Mouse (Mus musculus) cerebellum, adult 9-10 months (tissue): ENCODE measurements at regions not wholly inside any gene's neighbourhood (a gene's known extent, or its start where the extent isn't known, plus 50 kb on each side); places are given as distances from the start of the nearest gene placed in this dataset.
A peak's percentile ranks its signal among the peaks of the same experiment; 100 is the strongest.

Experiments
- DNase-seq: peaks from one replicate; pipeline ENCODE4 v3.0.0; 2022

DNA sequence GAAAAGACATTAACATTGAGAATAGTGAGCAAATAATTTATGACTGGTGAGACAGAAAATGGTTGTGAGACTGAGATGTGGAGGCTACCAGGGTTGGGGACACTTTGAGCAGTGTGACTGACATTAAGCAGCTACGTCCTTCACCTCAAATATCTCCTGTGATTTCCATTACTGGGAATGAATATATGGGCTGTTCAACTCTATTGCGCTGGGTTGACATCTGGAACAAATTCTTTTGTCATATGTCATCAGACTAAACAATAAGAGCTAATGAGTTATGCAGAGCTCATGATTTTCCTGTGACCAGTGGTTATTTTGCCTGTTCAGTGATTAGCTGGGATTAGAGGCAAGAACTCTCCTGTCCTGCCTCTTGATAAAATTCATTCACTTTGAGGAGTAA lies 593.9 kb upstream of the Castor2 start:
- no peak for DNase-seq

DNA sequence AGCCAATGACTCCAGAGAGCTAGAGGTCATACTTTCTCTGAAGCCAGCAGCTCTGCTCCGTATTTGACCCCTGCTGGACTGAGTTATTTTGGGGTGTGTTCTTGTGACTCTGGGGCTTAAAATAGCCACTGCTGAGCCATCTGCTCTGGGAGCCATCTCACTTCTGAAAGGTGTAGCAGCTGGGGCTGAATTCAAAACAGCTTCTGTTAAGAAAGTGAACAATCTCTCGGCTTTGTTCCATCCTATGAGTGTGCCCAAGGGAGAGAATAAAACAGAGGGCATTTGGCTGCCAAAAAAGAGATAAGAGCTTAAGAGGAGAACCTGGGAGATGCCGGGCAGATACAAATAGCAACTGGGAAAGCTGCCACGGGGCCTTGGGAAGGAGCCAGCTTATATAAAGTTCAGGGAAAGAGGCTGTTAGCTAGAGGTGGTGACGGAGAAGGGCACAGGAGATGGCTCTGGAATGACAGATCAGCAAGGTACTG lies 611.7 kb upstream of the Castor2 start:
- DNase-seq: peak; percentile 93

DNA sequence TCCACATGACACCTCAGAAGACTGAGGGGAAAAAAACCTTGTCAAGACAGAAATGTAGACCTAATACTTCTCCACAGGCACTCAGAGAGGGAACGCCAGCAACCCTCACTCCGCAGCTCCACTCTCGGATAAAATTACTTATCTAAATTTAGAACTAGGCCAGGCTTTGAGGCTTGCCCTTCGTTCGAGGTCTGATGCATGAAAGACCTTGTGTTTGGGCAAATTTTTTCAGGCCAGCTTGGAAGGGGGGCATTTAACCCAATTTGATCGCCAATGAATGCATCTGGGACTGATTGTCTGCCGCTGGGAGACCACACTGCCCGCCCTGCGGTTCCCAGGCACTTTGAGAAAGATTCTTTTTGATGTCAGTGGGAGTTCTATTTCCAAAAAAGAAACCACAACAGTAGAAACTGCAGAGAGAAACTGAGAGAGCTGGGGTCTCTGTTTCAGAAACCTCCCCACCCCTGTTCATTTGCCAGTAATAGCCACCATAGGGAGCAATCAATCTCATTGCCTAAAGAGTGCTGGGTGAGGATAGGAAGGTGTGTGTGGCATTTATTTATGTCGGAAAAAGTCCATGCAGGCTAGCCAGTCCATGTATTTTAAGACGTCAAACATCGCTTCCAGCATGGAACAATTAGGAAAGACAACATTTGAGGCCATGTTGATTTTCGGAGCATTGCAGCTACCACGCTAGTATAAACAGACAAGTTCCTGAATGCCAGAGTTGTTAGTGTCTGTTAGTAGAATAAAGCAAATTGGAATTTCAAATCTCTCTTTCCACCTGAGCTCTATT lies 617.0 kb upstream of the Castor2 start:
- DNase-seq: peak; percentile 39

DNA sequence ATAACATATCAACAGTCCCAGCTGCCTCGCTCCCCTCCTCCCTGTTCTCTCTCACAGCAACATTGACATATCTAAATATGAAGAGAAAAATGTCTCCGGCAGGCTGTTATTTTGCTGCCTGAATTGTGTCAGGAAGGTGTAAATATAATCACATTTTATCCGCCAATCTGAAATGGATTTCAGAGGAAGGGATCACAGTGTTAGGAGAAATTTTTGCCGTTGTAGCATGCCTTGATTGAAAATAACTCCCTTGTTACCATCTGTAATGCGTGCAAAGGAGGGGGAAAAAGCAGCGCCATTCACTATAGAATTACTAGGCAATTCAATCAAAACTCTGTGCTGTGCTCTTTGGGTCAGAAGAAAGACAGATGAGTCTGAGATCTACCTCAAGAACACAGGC lies 620.3 kb upstream of the Castor2 start:
- DNase-seq: no peak

DNA sequence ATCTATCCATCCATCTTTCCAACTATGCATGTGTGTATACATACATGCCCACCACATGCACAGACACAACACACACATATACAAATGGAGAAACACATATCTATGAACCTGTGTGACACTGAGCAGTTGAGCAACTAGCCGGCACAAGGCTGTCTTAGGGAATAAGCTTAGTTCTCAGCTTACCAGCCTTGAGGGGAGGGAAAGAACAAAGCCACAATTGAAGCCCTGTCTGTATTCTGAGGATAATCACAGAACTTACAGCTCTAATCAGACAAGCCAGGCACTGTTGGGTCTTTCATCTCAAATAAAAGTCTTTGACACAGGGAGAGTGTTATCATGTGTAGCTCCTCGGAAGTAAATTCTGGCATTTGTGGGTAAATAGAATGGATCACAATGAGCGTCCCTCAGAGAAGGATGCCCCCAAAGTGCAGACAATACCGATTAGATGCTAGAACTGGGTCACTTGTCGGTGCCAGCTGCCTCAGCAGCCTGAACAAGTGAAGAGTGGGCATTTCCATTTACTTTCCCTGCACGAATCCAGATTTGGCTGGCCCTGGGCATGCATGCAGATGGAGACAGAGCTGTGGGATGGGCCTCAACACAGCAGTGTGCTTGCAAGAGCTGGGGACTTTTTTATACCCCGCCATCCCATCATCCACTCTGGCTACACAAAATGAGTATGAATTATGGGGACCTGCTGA lies 646.0 kb upstream of the Castor2 start:
- peak; percentile 55 for DNase-seq

DNA sequence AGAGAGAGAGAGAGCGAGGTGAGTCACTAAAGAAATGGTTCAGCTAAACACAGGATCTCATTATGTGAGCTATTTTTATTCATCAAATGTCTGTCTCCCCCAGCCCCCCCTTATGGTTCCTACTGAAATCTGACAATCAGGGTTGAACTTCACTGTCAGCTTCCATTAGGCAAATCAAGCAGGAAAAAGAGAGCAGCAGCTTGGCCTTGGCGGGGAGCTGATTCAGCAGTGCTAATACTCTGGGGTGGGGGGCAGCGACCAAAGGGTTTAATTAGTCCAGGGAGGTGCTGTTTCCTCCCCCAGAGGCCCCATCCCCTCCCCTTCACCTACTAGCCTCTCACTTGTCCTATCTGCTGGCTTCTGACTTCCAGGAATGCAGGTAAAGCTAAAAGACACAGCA lies 649.6 kb upstream of the Castor2 start:
- no peak for DNase-seq

DNA sequence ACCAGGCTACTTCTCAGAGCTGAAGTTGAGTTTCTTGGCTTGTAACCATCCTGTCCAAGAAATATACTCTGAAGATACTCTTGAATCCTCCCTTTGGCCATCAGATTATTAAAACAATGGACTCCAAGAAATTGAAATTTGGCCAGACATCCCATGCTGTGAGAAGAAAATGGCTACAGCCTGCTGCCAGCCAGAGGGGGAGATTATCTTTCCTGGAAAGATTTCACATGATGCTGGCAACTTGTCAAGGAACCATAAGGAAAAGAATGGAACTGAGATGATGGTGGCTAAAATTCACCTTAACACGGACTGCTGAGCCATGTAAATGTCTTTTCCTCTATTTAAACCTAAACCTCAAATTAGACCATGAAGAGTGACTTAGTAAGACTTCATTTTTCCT lies 698.7 kb upstream of the Castor2 start:
- DNase-seq: peak; percentile 60

DNA sequence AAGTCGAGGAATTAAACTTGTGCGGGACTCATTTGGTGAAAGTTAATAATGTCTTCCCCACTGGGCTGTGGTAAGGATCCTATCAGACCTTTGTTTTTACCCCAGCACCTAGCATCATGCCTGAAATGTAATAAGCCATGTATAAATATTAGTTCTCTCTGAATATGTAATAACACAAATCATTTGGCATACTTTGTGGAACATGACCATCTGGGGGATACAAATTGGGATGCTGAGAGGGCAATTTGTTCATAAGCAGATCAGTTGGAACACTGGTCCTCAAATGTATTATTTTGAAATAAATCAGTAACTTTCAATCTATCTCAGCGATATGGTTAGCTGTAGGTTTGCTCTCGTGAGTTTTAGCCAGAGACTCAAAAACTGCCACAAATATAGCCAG lies 709.6 kb upstream of the Castor2 start:
- DNase-seq: no peak

DNA sequence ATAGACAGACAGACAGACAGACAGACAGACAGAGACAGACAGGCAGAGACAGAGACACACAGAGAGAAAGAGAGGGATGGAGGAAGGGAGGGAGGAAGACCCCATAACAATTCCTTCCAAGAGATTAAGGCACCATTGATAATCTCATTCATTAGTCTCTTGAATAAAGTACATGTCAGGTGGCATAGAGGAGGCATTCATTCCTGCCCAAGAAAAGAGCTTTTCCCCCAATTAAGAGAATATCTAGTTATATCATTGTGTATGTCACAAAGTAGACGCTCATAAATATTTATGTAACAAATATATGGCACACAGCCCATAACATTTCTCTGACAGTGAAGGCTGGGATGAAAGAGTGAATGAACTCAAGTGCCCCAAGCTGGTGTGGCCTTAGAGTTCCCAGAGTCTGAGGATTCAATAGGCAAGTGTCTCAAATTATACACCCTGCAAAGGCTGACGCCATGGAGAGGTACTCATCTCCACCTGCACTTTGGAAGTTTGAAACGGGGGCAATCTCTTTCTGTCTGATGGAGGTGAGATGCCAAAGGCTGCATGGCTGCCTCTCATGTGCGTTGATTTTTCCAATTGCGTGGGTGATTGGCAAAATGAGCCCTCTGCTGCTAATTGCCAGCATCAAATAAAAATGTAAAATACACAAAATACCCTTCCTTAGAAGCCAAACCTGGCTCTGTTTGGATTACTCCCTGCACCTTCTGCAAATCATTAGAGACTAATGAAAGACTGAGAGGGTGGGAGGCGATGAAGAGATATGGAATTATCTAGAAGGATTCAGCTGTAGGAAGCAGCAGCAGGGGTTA lies 710.3 kb upstream of the Castor2 start:
- no peak for DNase-seq

DNA sequence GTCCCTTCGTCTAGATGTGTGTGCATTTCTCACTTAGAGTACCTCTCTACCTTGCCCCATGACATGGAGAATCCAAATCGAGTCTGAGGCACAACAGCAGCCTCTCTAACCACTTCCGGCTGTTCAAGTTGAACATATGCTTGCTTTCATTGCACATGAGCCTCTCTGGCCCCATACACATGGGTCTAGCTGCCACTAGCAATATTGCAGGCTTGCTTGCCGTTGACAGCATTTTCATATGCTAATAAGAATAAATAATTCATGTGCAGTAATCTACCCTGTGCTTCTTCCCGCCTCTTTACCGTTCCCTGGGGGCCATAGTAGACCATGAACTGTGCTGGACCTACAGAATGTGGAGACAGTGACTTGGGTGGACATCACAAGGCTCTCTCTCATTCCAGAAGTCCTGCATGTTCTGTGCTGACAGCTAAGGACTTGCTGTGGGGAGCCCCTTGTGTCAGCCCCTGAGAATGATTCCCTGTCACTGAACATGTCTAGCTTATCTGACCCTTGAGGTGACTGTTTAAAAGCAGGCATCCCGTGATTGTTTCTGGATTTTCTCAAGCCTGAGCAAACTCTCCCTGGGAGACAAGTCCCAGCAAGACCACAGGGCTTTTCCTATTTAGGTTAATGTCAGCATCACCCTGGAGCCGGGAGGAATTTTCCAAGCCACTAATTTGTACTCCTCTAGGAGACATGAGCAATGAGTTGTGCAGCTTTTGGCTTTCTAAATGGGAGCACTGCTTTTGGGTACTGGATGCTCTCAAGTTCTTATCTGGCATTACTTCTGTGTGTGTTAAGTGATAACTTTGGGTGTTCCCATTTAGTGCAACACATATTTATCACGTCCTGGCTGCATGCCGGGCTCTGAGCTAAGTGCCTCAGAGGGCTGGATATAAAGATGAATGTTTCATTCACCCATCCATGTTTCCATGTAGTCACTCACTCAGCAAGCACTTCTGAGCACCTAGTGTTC lies 713.8 kb upstream of the Castor2 start:
- DNase-seq: no peak

DNA sequence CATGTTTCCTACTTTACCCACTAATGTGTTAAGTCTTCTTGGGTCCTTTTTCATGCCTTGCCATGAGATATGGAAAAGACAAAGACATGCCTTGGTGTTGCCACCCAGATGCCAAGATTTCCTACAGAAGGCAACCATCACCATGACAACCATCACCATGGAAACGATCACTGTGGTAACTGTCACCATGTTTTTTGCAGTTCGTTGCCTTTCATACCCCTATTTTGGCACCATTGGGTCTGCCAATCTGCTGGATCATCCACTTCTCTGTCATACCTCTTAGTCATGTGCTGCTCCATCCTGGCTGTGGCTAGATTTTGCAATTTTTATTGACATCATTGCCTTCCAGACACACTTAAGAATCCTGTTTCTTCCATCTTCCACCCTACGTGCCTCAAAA lies 733.7 kb upstream of the Castor2 start:
- no peak for DNase-seq

DNA sequence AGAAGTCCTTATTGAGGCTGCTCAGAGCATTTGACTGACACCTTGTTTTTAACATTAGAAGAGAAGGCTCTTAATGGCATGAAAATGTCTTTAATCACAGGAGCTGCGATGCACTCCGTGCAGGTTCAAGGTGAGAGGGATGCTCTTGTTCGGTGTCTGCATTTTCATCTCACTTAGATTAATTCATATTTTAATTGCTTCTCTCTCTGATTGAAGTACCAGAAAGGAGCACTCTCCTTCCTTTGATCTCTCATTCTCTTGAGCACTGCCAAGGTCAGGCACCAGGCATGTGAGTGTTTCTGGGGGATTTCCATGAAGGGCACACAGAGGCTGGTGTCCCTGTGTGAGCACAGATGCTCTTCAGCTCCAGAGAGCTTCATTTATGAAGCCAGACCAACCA lies 752.0 kb upstream of the Castor2 start:
- no peak for DNase-seq

DNA sequence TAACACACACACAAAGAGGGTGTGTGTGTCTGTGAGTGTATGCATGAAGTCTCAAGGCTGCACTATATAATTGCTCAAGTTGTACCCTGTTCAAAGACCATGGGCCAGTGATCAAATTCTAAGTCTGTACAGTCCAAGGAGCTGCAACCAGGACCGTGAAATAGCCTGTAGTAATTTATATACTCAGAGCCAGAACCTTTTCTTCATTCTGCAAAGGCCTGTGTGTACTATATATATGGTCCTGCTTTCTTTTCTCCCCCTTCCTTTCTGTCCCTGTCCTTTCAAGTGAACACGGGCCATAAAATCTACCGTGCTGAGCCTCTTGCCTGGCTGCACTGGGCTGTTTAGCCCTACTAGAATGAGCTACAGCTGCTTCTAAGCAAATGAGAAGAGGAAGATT lies 757.5 kb upstream of the Castor2 start:
- no peak for DNase-seq

DNA sequence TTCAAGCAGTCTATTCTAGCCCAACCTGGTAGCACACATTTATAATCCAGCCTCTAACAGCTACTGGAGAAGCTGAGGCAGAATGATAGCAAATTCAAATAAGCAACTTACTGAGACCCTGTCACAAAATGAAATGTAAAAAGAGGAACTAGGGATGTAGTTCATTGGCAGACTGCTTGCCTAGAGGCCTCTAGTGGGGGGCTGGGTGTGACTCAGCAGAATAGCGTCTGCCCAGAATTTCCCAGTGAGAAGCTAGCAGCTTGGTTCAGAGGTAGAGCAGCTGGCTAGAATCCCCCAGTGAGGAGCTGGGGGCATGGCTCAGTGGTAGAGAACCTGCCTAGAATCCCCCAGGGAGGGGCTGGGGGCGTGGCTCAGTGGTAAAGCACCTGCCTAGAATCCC lies 777.5 kb upstream of the Auts2 start:
- no peak for DNase-seq

DNA sequence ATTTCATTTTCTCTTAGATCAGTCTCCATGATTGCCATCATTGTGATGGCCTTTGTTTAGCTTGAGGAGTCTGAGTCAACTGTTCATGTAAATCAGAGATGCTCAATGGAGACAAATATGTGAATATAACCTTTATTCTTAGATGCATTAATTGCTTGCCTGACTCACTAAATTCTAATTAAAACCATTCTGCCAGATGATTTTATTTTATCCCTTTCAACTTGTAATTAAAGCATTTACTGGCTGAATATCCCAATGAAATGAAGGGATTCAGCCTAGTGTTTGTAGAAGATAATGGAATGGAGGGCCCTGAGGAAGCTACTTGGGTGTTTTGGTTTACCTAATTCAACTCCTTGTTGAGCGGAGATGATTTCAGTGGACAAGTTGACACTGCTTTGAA lies 777.1 kb upstream of the Auts2 start:
- no peak for DNase-seq

DNA sequence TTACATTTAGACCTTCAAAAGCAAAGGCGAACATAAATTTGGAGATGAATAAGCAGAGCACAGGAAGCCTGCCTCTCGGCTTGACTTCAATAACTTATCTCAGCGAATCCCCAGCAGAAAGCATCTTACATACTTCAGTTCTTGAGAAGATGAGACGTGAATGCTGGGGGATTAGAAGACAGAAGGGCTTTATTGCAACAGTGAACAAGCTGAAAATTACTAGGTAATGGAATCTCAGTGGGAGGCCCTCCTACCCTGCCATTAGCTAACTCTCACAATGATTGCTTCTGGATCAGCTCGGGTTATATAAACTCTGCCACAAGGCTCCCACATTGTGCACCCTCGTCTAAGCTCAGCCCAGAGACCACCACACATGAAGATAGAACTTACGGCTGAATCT lies 770.9 kb upstream of the Auts2 start:
- no peak for DNase-seq

DNA sequence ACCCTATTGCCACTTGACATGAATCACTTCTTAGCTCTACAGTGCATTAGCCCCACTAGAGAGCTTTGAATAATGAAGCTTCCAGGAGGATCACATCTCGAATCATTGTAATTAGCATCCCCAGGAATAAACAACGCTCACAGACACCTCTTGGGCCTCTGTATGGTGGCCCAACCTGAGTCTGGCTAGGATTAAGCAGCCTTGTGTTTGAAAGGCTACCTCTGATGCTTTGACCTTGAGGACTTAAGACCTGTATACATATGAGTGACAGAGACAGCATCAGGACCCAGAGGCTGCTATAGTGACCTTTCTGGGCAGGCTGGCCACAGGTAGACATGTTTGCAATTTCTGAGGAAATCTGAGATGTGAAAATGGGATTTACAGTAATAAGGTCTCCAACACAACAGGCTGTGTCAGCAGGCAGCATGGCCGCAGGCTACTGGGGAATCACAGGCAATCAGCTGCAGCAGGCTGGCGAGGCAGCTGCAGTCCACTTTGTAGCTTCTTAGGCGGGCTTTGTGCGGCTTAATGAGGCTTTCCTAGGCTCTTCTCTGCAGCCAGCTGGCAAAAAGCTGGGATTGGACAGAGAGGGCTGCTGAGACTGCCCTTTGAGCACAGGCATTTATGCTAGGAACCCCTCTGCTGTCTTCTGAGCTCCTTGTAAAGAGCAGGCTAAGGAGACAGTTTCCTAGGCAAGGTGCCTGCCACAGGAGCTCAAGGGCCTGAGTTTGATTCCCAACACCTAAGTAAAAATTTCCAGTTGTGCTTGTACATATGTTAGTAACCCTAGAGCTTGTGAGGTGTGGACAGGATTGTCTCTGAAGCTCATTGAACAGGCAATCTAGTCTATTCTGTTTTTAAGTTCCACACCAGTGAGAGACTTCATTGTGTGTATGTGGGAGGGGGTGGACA lies 768.1 kb upstream of the Auts2 start:
- peak; percentile 21 for DNase-seq

DNA sequence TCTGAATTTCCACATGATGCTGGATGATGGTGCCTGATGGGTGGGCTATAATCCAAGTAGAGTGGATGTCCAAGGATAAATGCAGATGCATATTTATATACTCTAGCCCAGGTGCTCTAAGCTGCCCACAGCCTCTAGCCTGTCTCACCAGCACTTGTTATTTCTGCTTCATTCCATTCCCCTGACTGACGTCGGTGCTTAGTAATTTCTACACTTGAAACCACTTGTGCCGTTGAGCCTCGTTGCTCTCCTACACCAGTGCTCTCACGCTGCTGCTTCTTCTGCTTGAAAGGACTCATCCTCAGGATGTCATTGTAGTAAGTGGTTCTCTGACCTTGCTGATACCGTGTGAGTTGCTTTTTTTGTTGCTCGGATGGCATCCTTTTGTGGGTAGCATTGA lies 724.7 kb upstream of the Auts2 start:
- DNase-seq: peak; percentile 3

DNA sequence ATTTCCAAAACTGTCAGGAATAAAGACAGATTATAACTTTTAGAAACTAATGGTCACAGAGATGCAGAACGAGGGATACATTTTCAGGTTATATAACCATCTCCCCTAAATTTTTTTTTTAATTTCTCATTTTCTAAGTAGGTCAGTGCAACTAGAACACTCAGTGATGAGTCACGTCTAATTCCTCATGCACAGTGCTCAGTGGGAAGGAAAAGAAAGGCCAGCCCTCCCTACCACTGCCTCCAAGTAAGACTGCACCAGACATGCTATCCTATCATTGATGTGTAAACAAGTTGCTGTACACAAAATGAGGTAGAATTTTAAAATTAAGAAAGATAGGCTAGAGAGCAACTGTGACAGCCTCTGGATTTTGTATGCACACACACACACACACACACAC lies 724.2 kb upstream of the Auts2 start:
- peak; percentile 53 for DNase-seq

DNA sequence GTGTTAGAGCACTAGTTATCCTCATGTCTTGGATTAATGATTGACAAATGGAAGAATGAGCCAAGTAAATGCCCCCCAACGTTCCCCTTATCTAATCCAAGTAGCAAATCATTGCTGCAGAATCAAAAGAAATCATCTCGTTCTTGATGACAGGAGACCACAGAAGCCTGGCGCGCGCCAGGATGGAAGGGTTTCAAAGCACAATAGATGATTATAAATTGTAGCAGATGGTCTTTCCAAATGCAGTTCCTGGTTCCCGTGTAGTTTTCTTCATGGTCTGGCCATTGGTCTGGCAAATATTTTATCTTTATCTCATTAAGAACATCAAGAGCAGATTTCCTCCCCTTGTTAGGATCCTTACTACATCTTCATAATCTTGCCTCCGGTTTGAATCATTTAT lies 721.8 kb upstream of the Auts2 start:
- DNase-seq: peak; percentile 55

DNA sequence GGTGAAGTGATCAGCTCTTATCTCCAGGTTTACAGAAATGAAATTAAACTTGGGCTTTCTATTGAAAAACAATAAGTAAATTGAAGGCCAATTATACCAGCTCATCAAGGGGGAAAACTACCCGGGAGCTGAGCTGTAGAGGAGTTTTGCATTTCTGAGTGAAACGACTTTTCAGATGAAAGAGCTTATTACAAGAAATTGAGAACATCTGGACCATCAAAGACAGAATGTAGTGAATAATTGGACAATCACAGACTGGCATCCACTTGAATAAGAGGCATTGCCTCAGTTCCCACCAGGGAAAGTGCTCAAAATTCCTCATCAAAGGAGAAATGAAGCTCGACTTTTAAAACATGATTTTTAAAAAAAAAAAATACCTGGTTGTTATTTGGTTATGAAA lies 675.7 kb upstream of the Auts2 start:
- DNase-seq: no peak
